Mouse (Mus musculus) adrenal gland, postnatal 25 days (tissue): ENCODE measurements at regions not wholly inside any gene's neighbourhood (a gene's known extent, or its start where the extent isn't known, plus 50 kb on each side); places are given as distances from the start of the nearest gene placed in this dataset.

Experiments
- DNase-seq: peaks from one replicate; pipeline ENCODE4 v3.0.0; 2021; ENCODE audit warnings: mixed read lengths

GRCm38 (mm10) chr15:96878796-96879195 is 177.0 kb downstream of the Slc38a4 start:
- DNase-seq, result peak; percentile 8

GRCm38 (mm10) chr15:96877931-96878330 is 177.8 kb downstream of the Slc38a4 start:
- no peak for DNase-seq

- DNase-seq, result no peak
Measured at GRCm38 (mm10) chr15:96877271-96877670, 177.7 kb upstream of the Slc38a2 start.

- DNase-seq, result no peak
Measured at GRCm38 (mm10) chr15:96874145-96874544, 174.6 kb upstream of the Slc38a2 start.

- no peak for DNase-seq
Measured at GRCm38 (mm10) chr15:96873562-96873961, 174.0 kb upstream of the Slc38a2 start.

- no peak for DNase-seq
Measured at GRCm38 (mm10) chr15:96873126-96873525, 173.6 kb upstream of the Slc38a2 start.

GRCm38 (mm10) chr15:96867701-96868100 is 168.2 kb upstream of the Slc38a2 start:
- no peak for DNase-seq

GRCm38 (mm10) chr15:96865932-96866331 is 166.4 kb upstream of the Slc38a2 start:
- DNase-seq, result no peak

GRCm38 (mm10) chr15:96857709-96858108 is 158.2 kb upstream of the Slc38a2 start:
- no peak for DNase-seq

GRCm38 (mm10) chr15:96851970-96852768 is 152.6 kb upstream of the Slc38a2 start:
- DNase-seq, result no peak

- DNase-seq, result peak; percentile 9
Measured at GRCm38 (mm10) chr15:96848150-96848549, 148.6 kb upstream of the Slc38a2 start.

- DNase-seq, result no peak
Measured at GRCm38 (mm10) chr15:96845221-96845620, 145.7 kb upstream of the Slc38a2 start.

- DNase-seq, result no peak
Measured at GRCm38 (mm10) chr15:96844290-96844689, 144.8 kb upstream of the Slc38a2 start.

GRCm38 (mm10) chr15:96843589-96843988 is 144.1 kb upstream of the Slc38a2 start:
- DNase-seq, result no peak

GRCm38 (mm10) chr15:96842881-96843280 is 143.4 kb upstream of the Slc38a2 start:
- DNase-seq, result no peak

- no peak for DNase-seq
Measured at GRCm38 (mm10) chr15:96836670-96837069, 137.1 kb upstream of the Slc38a2 start.

- no peak for DNase-seq
Measured at GRCm38 (mm10) chr15:96834862-96835261, 135.3 kb upstream of the Slc38a2 start.

GRCm38 (mm10) chr15:96834162-96834843 is 134.8 kb upstream of the Slc38a2 start:
- no peak for DNase-seq

GRCm38 (mm10) chr15:96832389-96832788 is 132.9 kb upstream of the Slc38a2 start:
- no peak for DNase-seq

- no peak for DNase-seq
Measured at GRCm38 (mm10) chr15:96831256-96831655, 131.7 kb upstream of the Slc38a2 start.

- peak; percentile 7 for DNase-seq
Measured at GRCm38 (mm10) chr15:96830578-96830977, 131.0 kb upstream of the Slc38a2 start.

- DNase-seq, result peak; percentile 82
Measured at GRCm38 (mm10) chr15:96829941-96830340, 130.4 kb upstream of the Slc38a2 start.

- DNase-seq, result no peak
Measured at GRCm38 (mm10) chr15:96828681-96829080, 129.2 kb upstream of the Slc38a2 start.

GRCm38 (mm10) chr15:96827931-96828330 is 128.4 kb upstream of the Slc38a2 start:
- DNase-seq, result no peak
